Mouse (Mus musculus) kidney, embryonic 15.5 days (tissue): ENCODE measurements around the gene Mx1. TPM values are rescaled to one million over a fixed set of nuclear protein-coding genes. Genes with fewer than 3 reads are reported as not detected.

Experiments used
- ATAC-seq: fragments of 200-750 bp; cut with Nextera tagmentation; replicated peaks from 2 replicates; pipeline ENCODE4 v1.8.0; 2017; ENCODE audit warnings: moderate TSS enrichment; ENCODE audit not compliant: low FRiP score
- H3K27ac ChIP-seq: fragments of 300-500 bp; sonication (generic); 2 replicates; pipeline ENCODE4 v1.5.1; 2015; ENCODE audit warnings: mild to moderate bottlenecking, inconsistent platforms
- H3K27me3 ChIP-seq: fragments of 300-500 bp; sonication (generic); 2 replicates; pipeline ENCODE4 v1.6.1; 2015; ENCODE audit warnings: inconsistent platforms
- H3K36me3 ChIP-seq: fragments of 300-500 bp; sonication (generic); 2 replicates; pipeline ENCODE4 v1.6.1; 2015; ENCODE audit warnings: inconsistent platforms
- H3K4me1 ChIP-seq: fragments of 300-500 bp; sonication (generic); 2 replicates; pipeline ENCODE4 v1.6.1; 2015; ENCODE audit warnings: inconsistent platforms
- H3K4me2 ChIP-seq: fragments of 300-500 bp; sonication (generic); 2 replicates; pipeline ENCODE4 v1.6.1; 2015; ENCODE audit warnings: moderate library complexity, mild to moderate bottlenecking, inconsistent platforms
- H3K4me3 ChIP-seq: fragments of 300-500 bp; sonication (generic); replicated peaks from 2 replicates; pipeline ENCODE4 v1.5.1; 2015; ENCODE audit warnings: mild to moderate bottlenecking, inconsistent platforms
- H3K9ac ChIP-seq: fragments of 300-500 bp; sonication (generic); 2 replicates; pipeline ENCODE4 v1.6.1; 2015; ENCODE audit warnings: mild to moderate bottlenecking, inconsistent platforms
- H3K9me3 ChIP-seq: fragments of 300-500 bp; sonication (generic); replicated peaks from 2 replicates; pipeline ENCODE4 v1.6.1; 2016; ENCODE audit warnings: inconsistent platforms
- WGBS: fragments of 180-500 bp; shearing (Covaris S2); methylation state at CpG from one replicate; pipeline ENCODE4 v1.1.7; 2015; ENCODE audit warnings: mixed read lengths; 5-methylcytosine and 5-hydroxymethylcytosine counted together
- polyA plus RNA-seq: library from polyadenylated mRNA; unstranded; fragments of >200 nt; fragmentation: Nextera tagmentation; extraction: Ambion mirVana; gene quantifications from 2 replicates; pipeline ENCODE4 v1.2.1, GENCODE M21; 2015

The Mx1 gene
- 0.39 and 0.43 TPM in 2 replicates for polyA plus RNA-seq

DNA sequence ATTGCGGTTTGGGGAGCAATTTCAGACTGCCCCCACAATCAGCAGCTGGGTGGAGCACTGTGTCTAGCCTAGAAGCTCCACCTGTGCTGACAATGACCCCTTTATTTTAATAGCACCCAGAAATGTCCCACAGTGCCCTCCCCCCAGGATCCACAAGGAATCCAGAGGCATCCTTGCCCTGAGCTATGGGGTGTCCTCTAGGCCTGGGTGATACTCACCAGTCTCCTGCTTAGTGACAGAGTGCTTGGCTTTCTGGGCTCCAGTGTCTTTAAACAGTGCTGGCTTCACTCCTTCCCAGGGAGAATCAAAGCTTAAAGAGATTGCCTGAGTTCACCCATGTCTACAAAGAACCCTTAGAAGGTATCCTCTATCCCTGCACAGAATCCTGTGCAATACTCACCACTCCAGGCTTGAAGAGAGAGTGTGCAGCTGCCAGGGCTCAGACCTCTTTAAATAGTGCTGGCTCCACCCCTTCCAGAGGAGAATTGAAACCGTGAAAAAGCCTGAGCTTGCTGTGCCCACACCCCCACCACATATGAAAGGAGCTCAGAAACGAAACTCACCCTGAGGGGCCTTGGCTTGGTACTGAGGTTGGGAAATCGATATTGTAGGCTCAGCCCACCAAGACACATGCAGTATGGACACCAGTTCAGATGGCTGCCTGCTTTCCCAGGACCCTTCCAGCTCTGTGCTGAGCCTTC is at the start of gene Mx1:
TSS of gene Mx1 (minus strand) at position 427 of the 701 bp plus-strand sequence.
- H3K9ac ChIP-seq = no peak within 1 kb of the TSS
- H3K27ac ChIP-seq = no peak within 1 kb of the TSS
- H3K27me3 ChIP-seq = no peaks in the 10 kb centered on the region
- 32% methylated on average over 4 of the region's 4 CpGs for WGBS
- no peaks in the 10 kb centered on the region; the same call in 1 of the 2 replicates for H3K9me3 ChIP-seq
- H3K4me1 ChIP-seq = peaks cover 3% of the 10 kb centered on the region; the same call in 1 of the 2 replicates
- H3K4me3 ChIP-seq = no peak within 1 kb of the TSS
- no peaks in the 10 kb centered on the region for H3K36me3 ChIP-seq
- ATAC-seq = peak; percentile 49; the same call in 1 of the 2 replicates
- H3K4me2 ChIP-seq = no peak within 1 kb of the TSS

DNA sequence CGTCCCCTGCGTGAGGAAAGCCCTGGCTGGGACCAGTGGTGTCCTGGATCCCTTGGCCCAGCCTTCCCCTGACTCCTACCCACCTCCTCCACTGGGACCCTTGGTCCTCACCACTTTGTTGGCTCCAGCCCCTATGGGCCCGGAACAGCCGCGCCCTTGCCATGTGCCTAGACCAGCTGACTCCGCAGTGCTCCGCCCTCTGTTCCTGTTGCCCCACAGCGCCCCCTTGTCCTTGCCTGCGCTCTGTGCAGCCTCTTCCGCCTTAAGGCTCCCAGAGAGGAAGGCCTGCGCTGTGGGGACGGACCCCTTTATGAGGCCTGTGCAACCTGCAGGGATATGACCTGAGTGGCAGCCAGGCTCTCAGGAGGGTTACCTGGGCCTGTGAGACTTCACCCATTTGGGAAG is 49.6 kb upstream of the Mx1 start:
- Histone ChIP-seq H3K4me3 (no peak overlapping the region), H3K27ac (no peak overlapping the region), H3K4me2 (no peak overlapping the region), H3K36me3 (no peaks in the 10 kb centered on the region), H3K9me3 (no peaks in the 10 kb centered on the region), H3K9ac (no peak overlapping the region), H3K4me1 (no peaks in the 10 kb centered on the region), H3K27me3 (no peaks in the 10 kb centered on the region)
- 94% methylated on average over 12 of the region's 12 CpGs for WGBS
- 0 out of 2 replicates have a peak, but pooled peaks have one; percentile 15 for ATAC-seq

DNA sequence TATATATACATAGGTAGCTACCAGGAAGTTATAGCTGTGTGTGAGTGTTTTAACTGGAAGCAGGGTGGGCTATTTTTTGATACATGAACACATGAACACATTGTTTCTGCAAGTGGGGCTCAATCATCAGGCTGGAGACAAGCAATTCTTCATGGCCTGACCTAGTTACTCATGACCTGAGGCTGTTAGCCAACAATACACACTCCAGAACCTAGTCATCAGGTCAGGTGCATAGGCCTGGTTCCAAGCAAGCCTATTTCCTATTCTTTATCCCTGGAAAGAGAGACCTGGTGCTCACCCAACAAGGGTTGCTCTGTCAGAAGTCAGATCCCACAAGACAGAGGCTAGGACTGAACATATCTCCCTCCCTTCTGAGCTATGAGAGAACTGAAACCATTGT is 48.8 kb upstream of the Mx1 start:
- ATAC-seq = no peak
- Histone ChIP-seq H3K9me3 (no peaks in the 10 kb centered on the region), H3K27ac (no peak overlapping the region), H3K27me3 (no peaks in the 10 kb centered on the region), H3K4me1 (no peaks in the 10 kb centered on the region), H3K36me3 (no peaks in the 10 kb centered on the region), H3K9ac (no peak overlapping the region), H3K4me2 (no peak overlapping the region), H3K4me3 (no peak overlapping the region)

DNA sequence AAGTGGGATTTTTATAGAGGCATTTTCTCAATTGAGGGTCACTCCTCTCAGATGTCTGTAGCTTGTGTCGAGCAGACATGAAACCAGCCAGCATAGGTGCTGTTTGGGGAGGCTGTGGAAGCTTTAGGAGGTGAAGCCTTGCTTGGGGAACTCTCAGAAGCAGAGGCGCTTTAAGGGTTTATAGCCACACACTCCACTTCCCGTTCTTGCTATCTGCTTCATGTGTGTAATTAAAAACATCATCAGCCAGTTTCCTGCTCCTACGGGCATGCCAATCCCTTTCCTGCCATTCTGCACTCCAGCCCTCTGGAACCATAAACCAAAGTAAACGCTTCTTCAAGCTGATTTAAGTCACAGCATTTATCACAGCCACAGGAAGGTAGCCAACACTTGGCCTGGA is 48.1 kb upstream of the Mx1 start:
- H3K9ac ChIP-seq = no peak overlapping the region
- H3K27me3 ChIP-seq = no peaks in the 10 kb centered on the region
- no peaks in the 10 kb centered on the region for H3K4me1 ChIP-seq
- H3K4me3 ChIP-seq = no peak overlapping the region
- no peaks in the 10 kb centered on the region for H3K9me3 ChIP-seq
- no peak overlapping the region for H3K27ac ChIP-seq
- ATAC-seq = no peak
- 12% methylated on average over 5 of the region's 5 CpGs for WGBS
- no peak overlapping the region for H3K4me2 ChIP-seq
- H3K36me3 ChIP-seq = no peaks in the 10 kb centered on the region

DNA sequence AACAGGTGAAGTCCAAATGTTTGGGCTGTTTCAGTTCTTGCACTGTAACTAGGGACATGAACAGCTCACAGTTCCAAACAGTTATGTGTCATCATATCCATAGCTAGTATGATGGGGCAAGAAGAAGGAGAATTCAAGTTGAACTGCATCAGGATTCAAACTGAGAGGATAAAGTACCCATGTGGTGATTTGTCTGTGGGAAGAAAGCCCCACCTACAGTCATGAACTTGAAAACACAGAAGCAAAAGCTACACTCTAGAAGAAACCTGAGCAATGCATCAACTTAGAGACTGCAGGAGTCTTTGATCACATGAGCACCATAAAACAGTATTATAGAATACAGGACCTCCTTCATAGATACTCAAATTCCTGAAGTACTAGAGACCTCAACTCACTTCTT is 45.1 kb upstream of the Mx1 start:
- Histone ChIP-seq H3K9ac (no peak overlapping the region), H3K36me3 (no peaks in the 10 kb centered on the region), H3K27me3 (no peaks in the 10 kb centered on the region), H3K4me3 (no peak overlapping the region), H3K4me1 (no peaks in the 10 kb centered on the region), H3K4me2 (no peak overlapping the region), H3K9me3 (no peaks in the 10 kb centered on the region), H3K27ac (no peak overlapping the region)
- no peak for ATAC-seq

DNA sequence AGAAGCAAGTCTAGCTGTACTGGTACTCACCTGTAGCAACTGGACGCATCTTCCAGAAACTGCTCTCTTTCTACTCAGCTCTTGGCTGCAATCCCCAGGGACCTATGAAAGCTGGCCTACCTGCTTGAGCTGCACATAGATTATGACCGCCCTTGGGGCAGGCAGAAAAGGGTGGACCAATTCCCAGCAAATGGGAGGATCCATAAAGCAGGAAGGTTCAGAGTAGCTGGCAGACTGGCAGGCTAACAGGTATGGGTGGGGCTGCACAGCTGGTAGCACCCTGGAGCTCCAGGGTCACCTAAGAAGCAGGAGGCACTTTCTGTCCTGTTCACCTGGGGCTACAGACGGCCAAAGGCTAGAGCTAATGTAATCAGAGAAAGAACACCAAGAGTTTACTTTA is 42.1 kb upstream of the Mx1 start:
- Histone ChIP-seq H3K4me2 (no peak overlapping the region), H3K4me3 (no peak overlapping the region), H3K36me3 (no peaks in the 10 kb centered on the region), H3K27me3 (no peaks in the 10 kb centered on the region), H3K27ac (no peak overlapping the region), H3K9ac (no peak overlapping the region), H3K9me3 (no peaks in the 10 kb centered on the region), H3K4me1 (no peaks in the 10 kb centered on the region)
- no peak for ATAC-seq
- 85% methylated on average over 3 of the region's 3 CpGs for WGBS

DNA sequence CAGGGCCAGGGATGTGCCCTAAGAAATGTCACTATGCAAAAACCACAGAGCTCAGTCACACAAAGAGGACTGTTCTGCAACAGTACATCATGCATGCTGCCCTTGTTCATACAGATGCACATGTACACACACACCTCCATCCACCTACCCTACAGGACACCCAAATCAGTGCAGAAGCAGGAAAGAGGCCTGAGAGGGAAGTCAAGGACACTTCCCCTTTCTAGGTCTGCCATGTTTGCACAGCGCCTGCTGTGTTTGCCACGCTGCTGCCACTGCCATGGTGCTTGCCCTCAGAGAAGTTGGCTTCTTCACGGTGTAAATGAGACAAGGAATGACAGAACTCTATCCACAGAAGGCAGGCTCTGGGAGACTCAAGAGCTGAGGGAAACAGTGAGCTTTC is 41.1 kb upstream of the Mx1 start:
- H3K36me3 ChIP-seq = no peaks in the 10 kb centered on the region
- WGBS = 78% methylated on average over 3 of the region's 3 CpGs
- H3K4me2 ChIP-seq = no peak overlapping the region
- H3K9me3 ChIP-seq = no peaks in the 10 kb centered on the region
- no peak overlapping the region for H3K9ac ChIP-seq
- H3K27me3 ChIP-seq = no peaks in the 10 kb centered on the region
- no peak overlapping the region for H3K4me3 ChIP-seq
- H3K4me1 ChIP-seq = no peaks in the 10 kb centered on the region
- no peak for ATAC-seq
- no peak overlapping the region for H3K27ac ChIP-seq

DNA sequence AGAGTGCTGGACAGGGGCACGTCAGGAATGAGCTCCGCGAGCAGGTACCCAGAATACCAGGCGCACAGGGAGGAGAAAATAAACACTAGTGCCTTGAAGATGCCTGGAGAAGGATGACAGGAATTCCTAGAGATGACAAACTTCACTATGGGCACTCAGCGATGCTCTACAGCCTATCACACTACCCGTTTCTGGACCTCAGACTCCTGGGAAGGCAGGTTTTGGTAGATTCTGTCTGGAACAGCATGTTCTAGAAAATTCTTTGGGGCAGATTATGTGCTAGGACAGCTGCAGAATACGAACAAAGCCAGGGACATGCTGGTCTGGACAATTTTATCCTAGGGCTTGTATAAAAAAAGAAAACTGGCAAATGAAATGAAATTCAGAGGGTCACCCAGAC is 38.2 kb upstream of the Mx1 start:
- Histone ChIP-seq H3K9ac (no peak overlapping the region), H3K27me3 (no peaks in the 10 kb centered on the region), H3K4me2 (no peak overlapping the region), H3K9me3 (no peaks in the 10 kb centered on the region), H3K4me3 (no peak overlapping the region), H3K4me1 (no peaks in the 10 kb centered on the region), H3K36me3 (no peaks in the 10 kb centered on the region), H3K27ac (no peak overlapping the region)
- WGBS = 89% methylated on average over 7 of the region's 7 CpGs
- ATAC-seq = no peak

DNA sequence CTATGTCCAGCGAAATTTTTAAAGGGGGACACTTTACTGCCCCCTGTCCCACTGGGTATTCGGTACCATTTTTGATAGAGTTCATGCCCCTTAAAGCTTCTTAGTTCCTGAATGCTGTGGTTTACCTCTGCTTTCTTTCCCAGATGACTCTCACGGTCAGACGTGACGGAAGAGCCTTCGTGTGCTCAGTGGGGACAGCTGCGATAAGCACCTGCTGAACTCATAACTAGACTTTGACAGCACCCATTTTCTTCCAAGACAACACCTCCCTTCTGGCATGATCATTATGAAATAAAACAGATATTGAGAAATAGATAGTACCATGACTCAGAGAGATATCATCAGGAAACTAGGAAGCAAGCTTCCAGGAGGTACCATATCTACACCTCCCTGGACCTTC is 36.7 kb upstream of the Mx1 start:
- H3K27ac ChIP-seq = no peak overlapping the region
- no peaks in the 10 kb centered on the region for H3K36me3 ChIP-seq
- no peak overlapping the region for H3K4me2 ChIP-seq
- no peaks in the 10 kb centered on the region for H3K4me1 ChIP-seq
- H3K9ac ChIP-seq = no peak overlapping the region
- no peaks in the 10 kb centered on the region for H3K9me3 ChIP-seq
- H3K4me3 ChIP-seq = no peak overlapping the region
- no peaks in the 10 kb centered on the region for H3K27me3 ChIP-seq
- no peak for ATAC-seq
- WGBS = 90% methylated on average over 7 of the region's 7 CpGs

DNA sequence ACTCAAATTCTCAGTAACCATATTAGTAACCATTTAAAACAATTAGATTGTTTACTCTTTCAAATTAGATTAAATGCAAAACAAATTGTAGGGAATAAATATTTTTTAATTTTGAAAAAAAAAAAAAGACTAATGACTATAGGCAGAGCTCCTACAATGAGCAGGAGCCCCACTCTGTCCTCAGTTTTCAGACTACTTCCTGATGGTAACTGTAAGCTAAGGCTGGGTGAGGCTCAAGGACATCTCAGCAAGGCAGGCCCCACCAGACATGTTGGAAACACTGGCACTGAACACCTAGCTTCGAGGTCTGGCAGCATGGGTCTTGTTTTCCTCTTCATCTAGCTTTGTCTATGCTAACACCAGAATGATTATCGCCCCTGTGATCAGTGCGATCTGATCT is 35.4 kb upstream of the Mx1 start:
- H3K9ac ChIP-seq = no peak overlapping the region
- no peaks in the 10 kb centered on the region for H3K4me1 ChIP-seq
- no peak overlapping the region for H3K4me3 ChIP-seq
- no peaks in the 10 kb centered on the region for H3K9me3 ChIP-seq
- no peak overlapping the region for H3K4me2 ChIP-seq
- ATAC-seq = no peak
- no peak overlapping the region for H3K27ac ChIP-seq
- no peaks in the 10 kb centered on the region for H3K36me3 ChIP-seq
- 89% methylated on average over 3 of the region's 3 CpGs for WGBS
- no peaks in the 10 kb centered on the region for H3K27me3 ChIP-seq

DNA sequence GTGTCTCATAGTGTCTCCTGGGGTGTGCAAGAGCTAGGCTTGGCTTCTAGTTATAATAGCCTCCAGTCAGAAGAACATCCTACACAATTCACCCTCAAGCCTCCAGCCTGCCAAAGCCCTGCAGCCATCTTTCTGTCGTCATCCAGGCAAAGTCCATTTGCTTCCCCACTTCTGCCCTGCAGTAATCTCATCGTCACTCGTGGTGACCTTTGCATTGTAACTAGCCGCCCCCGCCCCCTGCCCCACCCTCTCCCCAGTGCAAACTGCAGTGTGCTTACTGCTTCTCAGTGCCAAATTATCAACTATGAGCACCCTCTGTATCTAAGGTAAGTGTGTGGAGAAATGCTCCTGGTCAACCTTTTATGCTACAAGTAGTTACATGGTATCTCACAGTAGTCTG is 35.0 kb upstream of the Mx1 start:
- ATAC-seq = no peak
- H3K9me3 ChIP-seq = no peaks in the 10 kb centered on the region
- no peaks in the 10 kb centered on the region for H3K4me1 ChIP-seq
- H3K27ac ChIP-seq = no peak overlapping the region
- H3K27me3 ChIP-seq = no peaks in the 10 kb centered on the region
- H3K4me2 ChIP-seq = no peak overlapping the region
- no peak overlapping the region for H3K4me3 ChIP-seq
- H3K36me3 ChIP-seq = no peaks in the 10 kb centered on the region
- WGBS = 40% methylated on average over 5 of the region's 5 CpGs
- H3K9ac ChIP-seq = no peak overlapping the region

DNA sequence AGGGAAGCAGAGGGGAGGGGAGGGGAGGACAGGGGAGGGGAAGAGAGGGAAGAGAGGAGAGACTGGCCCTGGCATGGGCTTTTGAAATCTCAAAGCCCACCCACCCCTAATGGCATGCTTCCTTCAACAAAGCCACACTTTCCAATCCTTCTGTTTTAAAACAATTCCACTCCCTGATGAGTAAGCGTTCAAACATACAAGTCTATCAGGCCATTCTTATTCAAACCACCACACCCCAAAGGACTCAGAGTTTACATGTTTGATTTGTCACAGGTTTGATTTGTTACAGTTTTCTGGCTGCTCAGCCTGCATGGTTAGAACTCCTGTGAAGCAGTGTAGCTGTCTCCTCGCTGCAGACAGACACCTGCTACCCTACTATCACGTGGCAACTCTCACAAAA is 33.3 kb upstream of the Mx1 start:
- Histone ChIP-seq H3K27ac (no peak overlapping the region), H3K4me2 (no peak overlapping the region)

DNA sequence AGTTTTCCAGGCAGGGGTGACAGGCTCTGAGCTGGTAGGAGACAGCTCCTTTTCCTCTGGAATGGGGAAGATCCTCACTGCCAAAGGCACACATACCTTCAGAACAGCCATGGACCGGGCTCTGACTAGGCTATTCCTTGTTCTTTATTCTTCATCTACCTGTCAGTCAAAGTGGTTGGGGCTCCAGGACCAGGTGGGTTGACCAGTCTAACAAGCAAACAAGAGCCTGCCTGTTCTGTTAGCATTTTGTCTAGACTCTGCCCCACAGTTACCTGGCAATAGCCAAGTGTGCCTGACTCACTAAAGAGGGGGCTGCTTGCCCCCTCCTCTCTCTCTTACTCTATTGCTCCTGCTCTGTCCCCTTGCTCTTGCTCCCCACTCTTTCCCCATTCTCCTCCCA is 29.7 kb upstream of the Mx1 start:
- no peak overlapping the region for H3K4me3 ChIP-seq
- H3K4me1 ChIP-seq = no peaks in the 10 kb centered on the region
- 88% methylated on average over 1 of the region's 1 CpGs for WGBS
- H3K4me2 ChIP-seq = no peak overlapping the region
- no peak overlapping the region for H3K27ac ChIP-seq
- no peak overlapping the region for H3K9ac ChIP-seq
- ATAC-seq = no peak
- H3K36me3 ChIP-seq = no peaks in the 10 kb centered on the region
- no peaks in the 10 kb centered on the region for H3K9me3 ChIP-seq
- no peaks in the 10 kb centered on the region for H3K27me3 ChIP-seq

More for the DNA sequence above, 33.3 kb upstream of the Mx1 start:
- Histone ChIP-seq H3K9ac (no peak overlapping the region), H3K4me3 (no peak overlapping the region), H3K4me1 (no peaks in the 10 kb centered on the region), H3K27me3 (no peaks in the 10 kb centered on the region), H3K9me3 (no peaks in the 10 kb centered on the region), H3K36me3 (no peaks in the 10 kb centered on the region)
- ATAC-seq = no peak
- WGBS = 53% methylated on average over 3 of the region's 3 CpGs
